Mouse (Mus musculus) right cerebral cortex, postnatal 14 days (tissue): Measurements from ENCODE around the gene Gm6812.
"Not testable (repeated sequence)": the region's sequence is repeated elsewhere in the genome, so short reads cannot be mapped to it uniquely, and the experiment has no call there.

ENCODE experiments used
- DNase-seq: peaks from one replicate; pipeline ENCODE4 v3.0.0; 2022

Gm6812 gene

DNA sequence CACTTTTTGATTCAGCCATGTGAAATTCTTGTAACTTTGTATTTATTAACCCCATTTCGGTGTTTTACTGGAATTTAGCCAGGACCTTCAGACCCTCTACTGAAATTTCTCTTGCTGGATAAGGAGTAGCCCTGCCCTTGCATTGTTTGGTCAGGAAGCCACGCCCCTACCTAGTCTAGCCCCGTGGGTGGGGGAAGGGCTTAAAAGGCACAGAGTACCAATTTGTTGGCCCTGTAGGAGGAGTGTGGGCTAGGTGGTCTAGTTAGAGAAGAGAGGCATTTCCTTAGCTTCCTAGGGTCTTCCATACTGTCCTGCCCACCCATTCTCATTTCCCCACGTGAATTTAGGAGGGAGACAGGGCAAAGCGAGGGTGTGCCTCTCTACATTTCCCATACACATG lies at the start of gene Gm6812:
Gene Gm6812, minus strand, starts transcription at position 101 of the 400 bp plus-strand sequence.
- DNase-seq: not testable (repeated sequence)

DNA sequence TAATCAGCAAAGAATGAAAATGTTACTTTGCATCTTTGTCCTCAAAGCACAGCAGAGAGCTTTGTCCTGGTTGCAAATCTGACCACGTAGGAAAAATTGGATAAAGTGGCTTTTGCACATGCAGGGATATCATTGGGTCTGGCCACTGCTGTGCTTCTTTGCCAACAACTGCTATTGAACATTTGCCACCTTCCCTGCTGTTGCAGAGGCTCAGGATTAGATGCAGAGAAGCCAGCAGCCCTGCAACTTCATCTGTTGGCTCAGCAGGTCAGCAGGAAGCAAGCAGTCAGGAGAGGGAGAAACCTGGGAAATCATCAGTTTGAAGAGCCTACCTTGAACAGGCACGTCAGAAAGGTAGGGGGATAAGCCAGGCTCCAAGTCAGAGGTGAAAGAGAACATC lies 27.7 kb downstream of the Gm6812 start:
- DNase-seq: no peak
